Mouse (Mus musculus) CH12.LX (cell line): ENCODE measurements around the gene Mad1l1. TPM values are rescaled to one million over a fixed set of nuclear protein-coding genes. Genes with fewer than 3 reads are reported as not detected.

Experiments
- DNase-seq: peaks from one replicate; pipeline ENCODE4 v3.0.0-alpha.2; 2013; ENCODE audit errors: extremely low read depth
- H3K27ac ChIP-seq: 2 replicates; pipeline ENCODE4 v1.5.1; 2012; ENCODE audit warnings: low read depth, mild to moderate bottlenecking, control low read depth, moderate library complexity; ENCODE audit not compliant: insufficient read depth
- H3K27me3 ChIP-seq: replicated peaks from 2 replicates; pipeline ENCODE3; 2012; ENCODE audit warnings: inconsistent platforms
- H3K36me3 ChIP-seq, 2 experiments: replicated peaks in 1 of 2; 2 replicates each; pipeline versions ENCODE3 to v1.6.1; 2012; ENCODE audit warnings: inconsistent platforms in 1 of 2, low read length in 1 of 2, mild to moderate bottlenecking in 1 of 2, mixed read lengths in 1 of 2, moderate library complexity in 1 of 2; ENCODE audit not compliant: control insufficient read depth in 1 of 2, insufficient read depth in 1 of 2
- H3K4me1 ChIP-seq, 2 experiments: 2 replicates each; pipeline ENCODE4 v1.6.1; 2012; ENCODE audit warnings: inconsistent platforms in 1 of 2, moderate library complexity in 1 of 2; ENCODE audit not compliant: insufficient read depth in 2 of 2, control insufficient read depth in 1 of 2
- H3K4me2 ChIP-seq: 2 replicates; pipeline ENCODE4 v1.6.1; 2012; ENCODE audit warnings: low read depth, mild to moderate bottlenecking, control low read depth; ENCODE audit not compliant: poor library complexity, insufficient read depth, severe bottlenecking
- H3K4me3 ChIP-seq, 3 experiments: fragments of 150-350 bp in 1 of 3; sonication (generic) in 1 of 3; replicated peaks in 1 of 3; 2 replicates each; pipeline versions ENCODE3 to v1.5.1; 2011 to 2012; ENCODE audit warnings: low read depth in 2 of 3, low read length in 2 of 3, mild to moderate bottlenecking in 2 of 3, moderate library complexity in 2 of 3, control low read depth in 1 of 3, improper control_type of control experiment in 1 of 3, inconsistent platforms in 1 of 3, mixed read lengths in 1 of 3; ENCODE audit not compliant: poor library complexity in 1 of 3
- H3K79me2 ChIP-seq: replicated peaks from 2 replicates; pipeline ENCODE4 v1.6.1; 2012; ENCODE audit warnings: mild to moderate bottlenecking, moderate library complexity; ENCODE audit not compliant: control insufficient read depth, poor library complexity, insufficient read depth, severe bottlenecking; ENCODE audit errors: extremely low read depth
- H3K9ac ChIP-seq: 2 replicates; pipeline ENCODE4 v1.6.1; 2012; ENCODE audit warnings: low read depth, mild to moderate bottlenecking, control low read depth, moderate library complexity; ENCODE audit not compliant: insufficient read depth
- H3K9me3 ChIP-seq: replicated peaks from 2 replicates; pipeline ENCODE3; 2012; ENCODE audit warnings: low read length, inconsistent platforms, mixed read lengths
- CHD1 ChIP-seq: IDR thresholded peaks from 2 replicates; pipeline ENCODE4 v1.6.1; 2012; ENCODE audit warnings: low read depth, low read length, improper control_type of control experiment, inconsistent platforms
- CHD2 ChIP-seq: IDR thresholded peaks from 2 replicates; pipeline ENCODE4 v1.6.1; 2011; ENCODE audit warnings: low read length, improper control_type of control experiment
- CTCF ChIP-seq, 2 experiments: IDR thresholded peaks in 1 of 2; conservative IDR thresholded peaks in 1 of 2; 2 replicates each; pipeline ENCODE4 v1.5.1; 2011 to 2012; ENCODE audit warnings: low read depth in 2 of 2, low read length in 2 of 2, improper control_type of control experiment in 1 of 2, inconsistent platforms in 1 of 2, mild to moderate bottlenecking in 1 of 2, moderate library complexity in 1 of 2
- E2F4 ChIP-seq: IDR thresholded peaks from 2 replicates; pipeline ENCODE4 v1.6.1; 2011; ENCODE audit warnings: low read depth, low read length, improper control_type of control experiment; ENCODE audit not compliant: insufficient replicate concordance
- ELF1 ChIP-seq: IDR thresholded peaks from 2 replicates; pipeline ENCODE4 v1.6.1; 2014; ENCODE audit warnings: low read depth, mild to moderate bottlenecking, inconsistent platforms, low read length, improper control_type of control experiment
- ETS1 ChIP-seq: conservative IDR thresholded peaks from 2 replicates; pipeline ENCODE4 v1.6.1; 2012; ENCODE audit warnings: low read depth, mild to moderate bottlenecking, inconsistent platforms, low read length, improper control_type of control experiment, moderate library complexity
- GABPA ChIP-seq: IDR thresholded peaks from 2 replicates; pipeline ENCODE4 v1.6.1; 2012; ENCODE audit warnings: low read depth, low read length, improper control_type of control experiment, inconsistent platforms; ENCODE audit not compliant: insufficient replicate concordance
- IRF4 ChIP-seq: IDR thresholded peaks from 2 replicates; pipeline ENCODE4 v1.6.1; 2014; ENCODE audit warnings: low read depth, mild to moderate bottlenecking, inconsistent platforms, low read length, improper control_type of control experiment
- JUN ChIP-seq: IDR thresholded peaks from 2 replicates; pipeline ENCODE4 v1.6.1; 2011; ENCODE audit warnings: low read depth, mild to moderate bottlenecking, low read length, improper control_type of control experiment, moderate library complexity; ENCODE audit not compliant: insufficient read depth
- JUND ChIP-seq: conservative IDR thresholded peaks from 2 replicates; pipeline ENCODE4 v1.6.1; 2011; ENCODE audit warnings: low read depth, low read length, improper control_type of control experiment
- KAT2A ChIP-seq: IDR thresholded peaks from 2 replicates; pipeline ENCODE4 v1.6.1; 2012; ENCODE audit warnings: low read length, improper control_type of control experiment, inconsistent platforms; ENCODE audit not compliant: insufficient replicate concordance
- MAFK ChIP-seq: IDR thresholded peaks from 2 replicates; pipeline ENCODE4 v1.6.1; 2011; ENCODE audit warnings: low read length, improper control_type of control experiment; ENCODE audit not compliant: insufficient replicate concordance
- MAX ChIP-seq: IDR thresholded peaks from 2 replicates; pipeline ENCODE4 v1.6.1; 2011; ENCODE audit warnings: low read length, improper control_type of control experiment
- MXI1 ChIP-seq: IDR thresholded peaks from 2 replicates; pipeline ENCODE4 v1.6.1; 2011; ENCODE audit warnings: mild to moderate bottlenecking, low read depth, low read length, improper control_type of control experiment
- MYC ChIP-seq: IDR thresholded peaks from 2 replicates; pipeline ENCODE4 v1.6.1; 2011; ENCODE audit warnings: low read depth, mild to moderate bottlenecking, improper control_type of control experiment, low read length
- PAX5 ChIP-seq: IDR thresholded peaks from 2 replicates; pipeline ENCODE4 v1.6.1; 2012; ENCODE audit warnings: low read length, inconsistent platforms, mixed read lengths
- POLR2A ChIP-seq: IDR thresholded peaks from 2 replicates; pipeline ENCODE4 v1.6.1; 2011; ENCODE audit warnings: low read depth, mild to moderate bottlenecking, improper control_type of control experiment, low read length
- RAD21 ChIP-seq: IDR thresholded peaks from 2 replicates; pipeline ENCODE4 v1.6.1; 2011; ENCODE audit warnings: low read depth, mild to moderate bottlenecking, low read length, improper control_type of control experiment, moderate library complexity
- SMC3 ChIP-seq: IDR thresholded peaks from 2 replicates; pipeline ENCODE4 v1.6.1; 2011; ENCODE audit warnings: low read depth, low read length, improper control_type of control experiment
- TCF12 ChIP-seq: IDR thresholded peaks from 2 replicates; pipeline ENCODE4 v1.6.1; 2014; ENCODE audit warnings: low read depth, mild to moderate bottlenecking, inconsistent platforms, low read length, improper control_type of control experiment
- UBTF ChIP-seq: IDR thresholded peaks from 2 replicates; pipeline ENCODE4 v1.6.1; 2012; ENCODE audit warnings: low read depth, mild to moderate bottlenecking, inconsistent platforms, low read length, improper control_type of control experiment, moderate library complexity
- ZMIZ1 ChIP-seq: IDR thresholded peaks from 2 replicates; pipeline ENCODE4 v1.6.1; 2012; ENCODE audit warnings: low read depth, mild to moderate bottlenecking, inconsistent platforms, low read length, improper control_type of control experiment
- dilution Hi-C: fragments of 300-500 bp; cut with MboI; formaldehyde crosslinking; loops from 2 replicates; pipeline ENCODE4 v1.14.3; 2020; ENCODE audit warnings: low sequenced_read_pairs; ENCODE audit not compliant: extremely low pct_unique_long_range_greater_than_20kb, extremely low pct_ligation_motif_present
- in situ Hi-C: fragments of 300-500 bp; cut with MboI; formaldehyde crosslinking; loops from 3 replicates; pipeline ENCODE4 v1.14.3; 2019; ENCODE audit warnings: low sequenced_read_pairs, low pct_ligation_motif_present, low pct_unique_long_range_greater_than_20kb, mixed read lengths
- polyA plus RNA-seq: library from polyadenylated mRNA; unstranded; fragments of >175 nt; gene quantifications from 2 replicates; pipeline ENCODE4 v1.2.1, GENCODE M21; 2012; ENCODE audit warnings: low read depth; ENCODE audit not compliant: insufficient read length
- total RNA-seq, 2 experiments: library from RNA; depleted of rRNA; stranded (reverse); fragments of 300-350 nt in 1 of 2; fragments of >200 nt in 1 of 2; gene quantifications; 2 replicates each; pipeline ENCODE4 v1.2.3; 2012 to 2014

The Mad1l1 gene
- total and polyA plus RNA-seq, 3 experiments = 24.8 to 45.6 (median 28.9) TPM

DNA sequence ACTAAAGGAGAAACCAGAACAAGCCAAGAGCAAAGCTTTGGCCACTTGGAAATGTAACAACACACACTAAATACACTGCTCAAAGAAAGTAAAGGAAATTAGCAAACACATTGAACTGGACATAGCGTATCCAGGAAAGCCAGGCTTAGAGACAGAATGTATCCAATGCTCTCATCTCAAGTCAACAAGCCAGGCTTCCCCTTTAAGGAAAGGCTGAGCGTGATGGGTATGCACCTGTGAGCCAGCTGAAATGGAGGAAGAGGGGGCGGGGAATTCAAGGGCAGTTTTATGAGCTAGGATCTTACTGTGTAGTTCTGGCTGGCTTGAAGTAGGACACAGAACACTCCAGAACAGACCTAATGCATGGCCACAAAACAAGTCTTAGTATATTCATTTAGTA is 215.3 kb downstream of the Mad1l1 start:
- peaks cover 3 to 73% of the 10 kb centered on the region in 2 experiments for H3K36me3 ChIP-seq
- H3K27ac ChIP-seq = no peak overlapping the region
- no peak for DNase-seq
- H3K9ac ChIP-seq = no peak overlapping the region
- TF ChIP-seq MYC = no peak
- no peak for TF ChIP-seq CTCF (conservative IDR thresholded peaks at IDR 0.05 in 1 of 2, IDR thresholded peaks at IDR 0.05 in 1 of 2; ENCODE audit: low read depth in 2 of 2, low read length in 2 of 2)
- TF ChIP-seq JUND = no peak
- no peak for TF ChIP-seq MXI1
- no peak for TF ChIP-seq UBTF
- TF ChIP-seq ZMIZ1 = no peak
- TF ChIP-seq, all 38 proteins: peak for 0
- H3K4me3 ChIP-seq = no peak overlapping the region
- H3K27me3 ChIP-seq = no peaks in the 10 kb centered on the region
- no peak overlapping the region for H3K4me2 ChIP-seq
- in situ Hi-C loops (no loop called here), dilution Hi-C loops (no loop called here)
- no peaks in the 10 kb centered on the region for H3K9me3 ChIP-seq
- H3K79me2 ChIP-seq = no peaks in the 10 kb centered on the region
- H3K4me1 ChIP-seq = peaks cover 0 to 7% of the 10 kb centered on the region in 2 experiments; a peak in 1 of 4 replicates

DNA sequence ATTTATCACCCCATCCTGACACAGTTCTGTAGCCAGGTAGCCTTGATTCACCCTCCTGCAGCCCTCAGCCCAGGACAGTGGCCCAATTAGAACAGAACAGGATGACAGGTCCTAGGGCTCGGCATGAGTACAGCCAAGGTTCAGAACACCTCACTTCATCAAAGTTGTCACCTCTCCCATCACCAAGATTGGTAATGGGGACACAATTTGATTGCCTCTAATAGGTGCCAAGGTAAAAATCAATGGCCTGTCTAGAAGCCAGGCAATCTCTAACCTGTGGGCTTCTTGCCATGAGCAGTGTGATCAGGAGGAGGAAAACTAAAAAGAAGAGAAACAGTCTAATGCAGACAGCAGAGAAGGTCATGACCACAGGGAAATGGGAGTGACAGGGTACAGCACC is 216.5 kb downstream of the Mad1l1 start:
- dilution Hi-C loops = no loop called here
- Histone ChIP-seq H3K79me2 (no peaks in the 10 kb centered on the region), H3K9me3 (no peaks in the 10 kb centered on the region), H3K27ac (no peak overlapping the region), H3K4me1 (peaks cover 0 to 7% of the 10 kb centered on the region in 2 experiments; a peak in 1 of 4 replicates), H3K27me3 (no peaks in the 10 kb centered on the region), H3K36me3 (peaks cover 4 to 71% of the 10 kb centered on the region in 2 experiments), H3K9ac (no peak overlapping the region), H3K4me2 (no peak overlapping the region), H3K4me3 (no peak overlapping the region)
- in situ Hi-C loops = no loop called here
- TF ChIP-seq MYC = no peak
- TF ChIP-seq KAT2A = no peak
- TF ChIP-seq MAFK = no peak
- TF ChIP-seq MAX = no peak
- TF ChIP-seq POLR2A = no peak
- TF ChIP-seq ZMIZ1 = no peak
- TF ChIP-seq MXI1 = no peak
- TF ChIP-seq GABPA = no peak
- TF ChIP-seq ETS1 = no peak
- no peak for TF ChIP-seq RAD21
- no peak for TF ChIP-seq JUND
- no peak for TF ChIP-seq SMC3
- TF ChIP-seq E2F4 = no peak
- TF ChIP-seq ELF1 = no peak
- TF ChIP-seq PAX5 = no peak
- no peak for TF ChIP-seq CHD2
- TF ChIP-seq TCF12 = no peak
- TF ChIP-seq JUN = no peak
- TF ChIP-seq IRF4 = no peak
- TF ChIP-seq CHD1 = no peak
- DNase-seq = no peak
